Mouse (Mus musculus) heart, postnatal 0 days (tissue): ENCODE results near the gene Khdrbs1.

ENCODE experiments used
- CTCF ChIP-seq: IDR thresholded peaks from 2 replicates; pipeline ENCODE4 v1.5.1; 2016; ENCODE audit warnings: antibody characterized with exemption, control low read depth, low read depth
- EP300 ChIP-seq: IDR thresholded peaks from 2 replicates; pipeline ENCODE4 v1.6.1; 2016; ENCODE audit warnings: antibody characterized with exemption, low read depth

- TF ChIP-seq CTCF (no peak), EP300 (no peak)
These were observed 32.5 kb downstream of the Khdrbs1 start for GRCm38 (mm10) chr4:129709486-129710129.
